Mouse (Mus musculus) hindbrain, postnatal 0 days (tissue): ENCODE data around the gene Dclk2. TPM values are rescaled to one million over a fixed set of nuclear protein-coding genes. Genes with fewer than 3 reads are reported as not detected.

ENCODE experiments used
- ATAC-seq: fragments of 200-750 bp; cut with Nextera tagmentation; 2 replicates; pipeline ENCODE4 v1.8.0; 2017; ENCODE audit warnings: mild to moderate bottlenecking, moderate TSS enrichment, moderate library complexity
- DNase-seq: peaks from one replicate; pipeline ENCODE4 v3.0.0-alpha.2; 2015; ENCODE audit warnings: low spot score
- H3K27ac ChIP-seq: fragments of 300-500 bp; sonication (generic); 2 replicates; pipeline ENCODE4 v1.5.1; 2014; ENCODE audit warnings: mild to moderate bottlenecking
- H3K27me3 ChIP-seq: fragments of 300-500 bp; sonication (generic); 2 replicates; pipeline ENCODE4 v1.6.1; 2014; ENCODE audit warnings: low read length, mixed read lengths; ENCODE audit not compliant: insufficient read depth
- H3K36me3 ChIP-seq: fragments of 300-500 bp; sonication (generic); 2 replicates; pipeline ENCODE4 v1.6.1; 2014; ENCODE audit warnings: low read length, mixed read lengths; ENCODE audit not compliant: insufficient read depth
- H3K4me1 ChIP-seq: fragments of 300-500 bp; sonication (generic); 2 replicates; pipeline ENCODE4 v1.6.1; 2014; ENCODE audit warnings: antibody characterized with exemption, low read length, mixed read lengths; ENCODE audit not compliant: insufficient read depth
- H3K4me2 ChIP-seq: fragments of 300-500 bp; sonication (generic); 2 replicates; pipeline ENCODE4 v1.6.1; 2014; ENCODE audit warnings: low read depth, mild to moderate bottlenecking, low read length, moderate library complexity, mixed read lengths
- H3K4me3 ChIP-seq: fragments of 300-500 bp; sonication (generic); 2 replicates; pipeline ENCODE4 v1.5.1; 2014; ENCODE audit warnings: low read length
- H3K9ac ChIP-seq: fragments of 300-500 bp; sonication (generic); replicated peaks from 2 replicates; pipeline ENCODE4 v1.6.1; 2014; ENCODE audit warnings: mild to moderate bottlenecking, low read length, moderate library complexity, mixed read lengths
- H3K9me3 ChIP-seq: fragments of 300-500 bp; sonication (generic); 2 replicates; pipeline ENCODE4 v1.6.1; 2016; ENCODE audit warnings: low read length, mixed read lengths
- CTCF ChIP-seq: IDR thresholded peaks from 2 replicates; pipeline ENCODE4 v1.5.1; 2016; ENCODE audit warnings: antibody characterized with exemption, control low read depth, low read depth
- WGBS: fragments of 180-500 bp; shearing (Covaris S2); extraction: QIAGEN DNeasy Blood & Tissue Kit; methylation state at CpG from one replicate; pipeline ENCODE4 v1.1.7; 2014; 5-methylcytosine and 5-hydroxymethylcytosine counted together
- polyA plus RNA-seq: library from polyadenylated mRNA; unstranded; fragments of >200 nt; fragmentation: Nextera tagmentation; extraction: Ambion mirVana; gene quantifications from 2 replicates; pipeline ENCODE4 v1.2.1, GENCODE M21; 2015
- total RNA-seq: library from RNA; depleted of rRNA; stranded (reverse); fragments of >200 nt; gene quantifications from 2 replicates; pipeline ENCODE4 v1.2.3, GENCODE M21; 2014

Dclk2 gene
- total and polyA plus RNA-seq, 2 experiments from 2014 or later, result 69.6 to 159 TPM

GRCm38 (mm10) chr3:86807750-86808467 is 112.7 kb downstream of the Dclk2 start:
- H3K27ac ChIP-seq, result peak overlapping the region; percentile 32; the same call in 1 of the 2 replicates
- H3K9me3 ChIP-seq, result no peaks in the 10 kb centered on the region
- no peak overlapping the region for H3K9ac ChIP-seq
- TF ChIP-seq CTCF, result peak; percentile 78
- no peaks in the 10 kb centered on the region for H3K27me3 ChIP-seq
- peaks cover 19% of the 10 kb centered on the region for H3K36me3 ChIP-seq
- DNase-seq (peak; percentile 87), ATAC-seq (peak; percentile 89)
- WGBS, result 49% methylated on average over 14 of the region's 14 CpGs
- H3K4me2 ChIP-seq, result no peak overlapping the region
- H3K4me1 ChIP-seq, result 0 out of 2 replicates have a peak, but pooled peaks cover 12% of the 10 kb centered on the region
- H3K4me3 ChIP-seq, result no peak overlapping the region

GRCm38 (mm10) chr3:86806834-86807233 is 113.8 kb downstream of the Dclk2 start:
- H3K4me1 ChIP-seq, result 0 out of 2 replicates have a peak, but pooled peaks cover 12% of the 10 kb centered on the region
- no peaks in the 10 kb centered on the region for H3K9me3 ChIP-seq
- peaks cover 14% of the 10 kb centered on the region for H3K36me3 ChIP-seq
- 0 out of 2 replicates have a peak overlapping the region, but pooled peaks have one; percentile 32 for H3K27ac ChIP-seq
- TF ChIP-seq CTCF, result no peak
- no peaks in the 10 kb centered on the region for H3K27me3 ChIP-seq
- no peak for ATAC-seq
- H3K4me3 ChIP-seq, result no peak overlapping the region
- DNase-seq, result no peak
- 91% methylated on average over 9 of the region's 9 CpGs for WGBS
- no peak overlapping the region for H3K4me2 ChIP-seq
- no peak overlapping the region for H3K9ac ChIP-seq

GRCm38 (mm10) chr3:86804265-86804664 is 116.4 kb downstream of the Dclk2 start:
- H3K27me3 ChIP-seq, result no peaks in the 10 kb centered on the region
- TF ChIP-seq CTCF, result no peak
- no peaks in the 10 kb centered on the region for H3K9me3 ChIP-seq
- H3K27ac ChIP-seq, result peak overlapping the region; percentile 36; the same call in 1 of the 2 replicates
- no peak overlapping the region for H3K4me2 ChIP-seq
- ATAC-seq (no peak), DNase-seq (no peak)
- H3K4me1 ChIP-seq, result 0 out of 2 replicates have a peak, but pooled peaks cover 5% of the 10 kb centered on the region
- H3K9ac ChIP-seq, result no peak overlapping the region
- WGBS, result 78% methylated on average over 9 of the region's 9 CpGs
- peaks cover 15% of the 10 kb centered on the region for H3K36me3 ChIP-seq
- H3K4me3 ChIP-seq, result no peak overlapping the region

GRCm38 (mm10) chr3:86802825-86803224 is 117.8 kb downstream of the Dclk2 start:
- Histone ChIP-seq H3K36me3 (peaks cover 19% of the 10 kb centered on the region), H3K4me3 (no peak overlapping the region), H3K27ac (peak overlapping the region; percentile 56; the same call in 1 of the 2 replicates), H3K4me2 (no peak overlapping the region), H3K27me3 (no peaks in the 10 kb centered on the region), H3K4me1 (no peaks in the 10 kb centered on the region), H3K9ac (no peak overlapping the region), H3K9me3 (no peaks in the 10 kb centered on the region)
- TF ChIP-seq CTCF, result no peak
- 36% methylated on average over 8 of the region's 8 CpGs for WGBS
- DNase-seq, result no peak
- ATAC-seq, result peak; percentile 76

GRCm38 (mm10) chr3:86800841-86801240 is 119.8 kb downstream of the Dclk2 start:
- Histone ChIP-seq H3K9me3 (no peaks in the 10 kb centered on the region), H3K36me3 (peaks cover 19% of the 10 kb centered on the region), H3K4me3 (no peak overlapping the region), H3K27me3 (no peaks in the 10 kb centered on the region), H3K9ac (no peak overlapping the region), H3K4me1 (no peaks in the 10 kb centered on the region), H3K4me2 (no peak overlapping the region), H3K27ac (peak overlapping the region; percentile 12; the same call in 1 of the 2 replicates)
- 63% methylated on average over 8 of the region's 8 CpGs for WGBS
- ATAC-seq, result no peak
- DNase-seq, result no peak
- TF ChIP-seq CTCF, result no peak

- no peak overlapping the region for H3K4me3 ChIP-seq
- H3K27me3 ChIP-seq, result no peaks in the 10 kb centered on the region
- H3K9me3 ChIP-seq, result no peaks in the 10 kb centered on the region
- DNase-seq (no peak), ATAC-seq (no peak)
- TF ChIP-seq CTCF, result no peak
- H3K36me3 ChIP-seq, result peaks cover 14% of the 10 kb centered on the region; the same call in 1 of the 2 replicates
- no peak overlapping the region for H3K27ac ChIP-seq
- 94% methylated on average over 9 of the region's 9 CpGs for WGBS
- no peak overlapping the region for H3K4me2 ChIP-seq
- H3K9ac ChIP-seq, result no peak overlapping the region
- no peaks in the 10 kb centered on the region for H3K4me1 ChIP-seq
These were observed 121.6 kb downstream of the Dclk2 start for GRCm38 (mm10) chr3:86799041-86799440.
